Mouse (Mus musculus) forebrain, embryonic 16.5 days (tissue): Measurements from ENCODE around the gene Ppp1r3g. TPM values are rescaled to one million over a fixed set of nuclear protein-coding genes. Genes with fewer than 3 reads are reported as not detected.

Source experiments
- ATAC-seq: fragments of 200-750 bp; cut with Nextera tagmentation; 2 replicates; pipeline ENCODE4 v1.8.0; 2017; ENCODE audit warnings: mild to moderate bottlenecking, moderate library complexity
- H3K27ac ChIP-seq: fragments of 300-500 bp; sonication (generic); 2 replicates; pipeline ENCODE4 v1.5.1; 2014; ENCODE audit warnings: low read length, control low read depth
- H3K27me3 ChIP-seq: fragments of 300-500 bp; sonication (generic); replicated peaks from 2 replicates; pipeline ENCODE4 v1.6.1; 2014; ENCODE audit warnings: low read length; ENCODE audit not compliant: control insufficient read depth, insufficient read depth
- H3K36me3 ChIP-seq: fragments of 300-500 bp; sonication (generic); 2 replicates; pipeline ENCODE4 v1.6.1; 2014; ENCODE audit not compliant: control insufficient read depth, insufficient read depth
- H3K4me1 ChIP-seq: fragments of 300-500 bp; sonication (generic); replicated peaks from 2 replicates; pipeline ENCODE4 v1.6.1; 2014; ENCODE audit warnings: low read length; ENCODE audit not compliant: control insufficient read depth, insufficient read depth
- H3K4me2 ChIP-seq: fragments of 300-500 bp; sonication (generic); 2 replicates; pipeline ENCODE4 v1.6.1; 2014; ENCODE audit warnings: mild to moderate bottlenecking, low read length, control low read depth
- H3K4me3 ChIP-seq: fragments of 300-500 bp; sonication (generic); replicated peaks from 2 replicates; pipeline ENCODE4 v1.5.1; 2014; ENCODE audit warnings: mild to moderate bottlenecking, low read length, control low read depth
- H3K9ac ChIP-seq: fragments of 300-500 bp; sonication (generic); replicated peaks from 2 replicates; pipeline ENCODE4 v1.6.1; 2014; ENCODE audit warnings: low read depth, low read length, control low read depth
- H3K9me3 ChIP-seq: fragments of 300-500 bp; sonication (generic); 2 replicates; pipeline ENCODE4 v1.6.1; 2016; ENCODE audit warnings: low read length; ENCODE audit not compliant: control insufficient read depth
- WGBS: fragments of 180-500 bp; shearing (Covaris S2); extraction: QIAGEN DNeasy Blood & Tissue Kit; methylation state at CpG from one replicate; pipeline ENCODE4 v1.1.7; 2014; 5-methylcytosine and 5-hydroxymethylcytosine counted together
- polyA plus RNA-seq: library from polyadenylated mRNA; unstranded; fragments of >200 nt; fragmentation: Nextera tagmentation; extraction: Ambion mirVana; gene quantifications from 2 replicates; pipeline ENCODE4 v1.2.1, GENCODE M21; 2015

Gene Ppp1r3g
- 1.1 and 1.4 TPM in 2 replicates for polyA plus RNA-seq

DNA sequence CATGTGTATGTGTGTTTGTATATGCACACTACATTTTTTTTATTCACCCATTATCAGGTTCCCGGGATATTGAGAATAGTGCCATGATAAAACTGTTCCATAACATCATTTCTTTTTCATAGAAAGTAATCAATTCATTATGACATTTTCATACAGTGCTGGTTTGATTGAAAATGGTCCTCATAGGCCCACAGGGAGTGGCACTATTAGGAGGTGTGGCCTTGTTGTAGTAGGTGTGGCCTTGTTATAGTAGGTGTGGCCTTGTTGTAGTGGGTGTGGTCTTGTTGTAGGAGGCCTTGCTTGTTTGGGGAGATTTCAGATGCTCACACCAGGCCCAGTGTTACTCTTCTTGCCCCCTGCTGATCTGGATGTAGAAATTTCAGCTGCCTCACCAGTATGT lies at the start of gene Ppp1r3g:
TSS of gene Ppp1r3g (plus strand) at position 301 of the 400 bp plus-strand sequence.
- H3K27ac ChIP-seq, result no peak within 1 kb of the TSS
- no peaks in the 10 kb centered on the region for H3K4me1 ChIP-seq
- no peaks in the 10 kb centered on the region for H3K36me3 ChIP-seq
- H3K4me2 ChIP-seq, result no peak within 1 kb of the TSS
- no peaks in the 10 kb centered on the region for H3K9me3 ChIP-seq
- H3K9ac ChIP-seq, result no peak within 1 kb of the TSS
- no peak within 1 kb of the TSS for H3K4me3 ChIP-seq
- H3K27me3 ChIP-seq, result no peaks in the 10 kb centered on the region
- ATAC-seq, result no peak
- 94% methylated on average over 1 of the region's 1 CpGs for WGBS

DNA sequence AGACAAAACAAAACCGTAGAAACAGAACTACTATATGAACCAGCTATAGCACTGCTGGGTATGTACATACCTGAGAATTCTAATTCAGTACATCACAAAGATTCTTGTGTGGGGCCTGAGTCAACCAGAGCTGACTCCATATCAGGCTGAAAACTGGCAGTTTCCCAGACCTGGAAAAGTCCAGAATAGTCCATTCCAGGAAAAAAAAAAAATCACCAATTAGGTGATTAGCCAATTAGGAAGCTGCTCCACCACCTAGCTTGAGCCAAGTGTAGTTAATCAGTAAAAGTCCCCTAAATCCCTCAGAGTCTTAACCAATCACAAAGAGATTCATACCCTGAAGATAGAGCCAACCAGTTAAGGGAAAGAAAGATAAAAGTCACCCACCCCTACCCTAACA lies 47.2 kb upstream of the Ppp1r3g start:
- Histone ChIP-seq H3K9me3 (no peaks in the 10 kb centered on the region), H3K36me3 (no peaks in the 10 kb centered on the region), H3K4me2 (no peak overlapping the region), H3K4me1 (no peaks in the 10 kb centered on the region), H3K9ac (no peak overlapping the region), H3K27me3 (no peaks in the 10 kb centered on the region), H3K4me3 (no peak overlapping the region), H3K27ac (no peak overlapping the region)
- no peak for ATAC-seq
- 85% methylated on average over 1 of the region's 1 CpGs for WGBS

GRCm38 (mm10) chr13:35937991-35938390 lies 20.6 kb upstream of the Ppp1r3g start:
- H3K27me3 ChIP-seq, result 0 out of 2 replicates have a peak, but pooled peaks cover 2% of the 10 kb centered on the region
- H3K4me3 ChIP-seq, result no peak overlapping the region
- no peak overlapping the region for H3K27ac ChIP-seq
- no peak overlapping the region for H3K4me2 ChIP-seq
- ATAC-seq, result peak; percentile 68
- 0 out of 2 replicates have a peak, but pooled peaks cover 3% of the 10 kb centered on the region for H3K9me3 ChIP-seq
- H3K36me3 ChIP-seq, result no peaks in the 10 kb centered on the region
- WGBS, result 66% methylated on average over 2 of the region's 2 CpGs
- H3K4me1 ChIP-seq, result no peaks in the 10 kb centered on the region
- H3K9ac ChIP-seq, result no peak overlapping the region

GRCm38 (mm10) chr13:35939871-35940665 lies 18.6 kb upstream of the Ppp1r3g start:
- Histone ChIP-seq H3K4me1 (no peaks in the 10 kb centered on the region), H3K4me3 (no peak overlapping the region), H3K9ac (no peak overlapping the region), H3K4me2 (no peak overlapping the region), H3K27me3 (0 out of 2 replicates have a peak, but pooled peaks cover 2% of the 10 kb centered on the region), H3K9me3 (no peaks in the 10 kb centered on the region), H3K27ac (no peak overlapping the region), H3K36me3 (no peaks in the 10 kb centered on the region)
- no peak for ATAC-seq
- WGBS, result 74% methylated on average over 18 of the region's 18 CpGs

DNA sequence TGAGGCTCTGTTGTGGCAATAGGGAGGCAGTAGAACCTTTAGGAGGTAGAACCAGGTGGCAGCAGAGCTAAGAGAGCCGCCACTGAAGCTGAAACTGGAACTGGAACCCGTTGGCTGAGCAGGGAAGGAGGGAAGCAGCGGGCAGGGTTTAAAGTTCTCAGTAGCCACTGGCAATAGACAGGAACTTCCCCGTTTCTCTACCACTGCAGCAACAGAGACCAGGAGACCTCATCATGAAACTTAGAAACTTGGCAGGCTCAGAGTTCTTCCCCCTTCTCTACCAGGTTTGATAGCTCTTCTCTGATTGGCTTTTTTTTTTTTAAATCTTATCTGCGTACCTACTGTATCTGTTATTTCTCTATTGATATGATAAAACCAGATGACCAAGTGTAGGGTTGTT lies 17.7 kb upstream of the Ppp1r3g start:
- Histone ChIP-seq H3K36me3 (no peaks in the 10 kb centered on the region), H3K27ac (no peak overlapping the region), H3K4me2 (no peak overlapping the region), H3K9ac (no peak overlapping the region), H3K4me3 (no peak overlapping the region), H3K4me1 (no peaks in the 10 kb centered on the region), H3K27me3 (0 out of 2 replicates have a peak, but pooled peaks cover 2% of the 10 kb centered on the region), H3K9me3 (no peaks in the 10 kb centered on the region)
- 89% methylated on average over 5 of the region's 5 CpGs for whole genome bisulfite sequencing
- no peak for ATAC-seq

DNA sequence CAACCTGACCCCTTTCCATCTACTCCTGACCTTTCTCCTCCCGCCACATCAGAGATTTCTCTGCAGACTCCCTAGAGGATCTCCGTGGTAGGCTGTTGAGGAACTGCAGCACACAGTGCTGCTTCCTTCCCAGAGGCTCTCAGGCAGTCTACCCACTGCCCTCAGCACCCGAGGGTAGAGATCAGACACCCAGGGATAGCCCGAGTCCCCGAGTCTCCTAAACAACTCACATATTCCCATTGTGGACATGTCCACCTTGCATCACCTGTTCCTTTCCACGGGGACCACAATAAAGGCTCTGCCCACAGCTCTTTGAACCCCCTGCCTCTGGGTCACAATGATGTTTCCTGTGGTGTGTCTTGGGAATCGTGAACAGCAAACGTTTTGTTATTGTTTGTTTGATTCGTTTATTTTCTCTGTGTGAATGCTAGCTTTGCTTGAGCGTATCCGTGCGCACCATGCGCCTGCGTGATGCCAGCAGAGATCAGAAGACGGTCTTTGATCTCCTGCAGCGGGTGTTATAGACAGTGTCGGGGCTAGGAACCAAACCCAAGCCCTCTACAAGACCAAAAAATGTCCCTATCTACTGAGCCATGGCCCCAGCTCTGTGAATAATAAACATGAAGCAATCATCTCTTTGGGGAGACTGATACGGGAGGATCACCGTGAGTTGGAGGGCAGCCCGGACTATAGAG lies 11.8 kb upstream of the Ppp1r3g start:
- ATAC-seq, result peak; percentile 39; the same call in 1 of the 2 replicates
- no peak overlapping the region for H3K4me3 ChIP-seq
- no peak overlapping the region for H3K9ac ChIP-seq
- 77% methylated on average over 20 of the region's 20 CpGs for WGBS
- H3K9me3 ChIP-seq, result no peaks in the 10 kb centered on the region
- H3K36me3 ChIP-seq, result no peaks in the 10 kb centered on the region
- no peaks in the 10 kb centered on the region for H3K4me1 ChIP-seq
- H3K27me3 ChIP-seq, result 0 out of 2 replicates have a peak, but pooled peaks cover 2% of the 10 kb centered on the region
- H3K27ac ChIP-seq, result no peak overlapping the region
- H3K4me2 ChIP-seq, result no peak overlapping the region

DNA sequence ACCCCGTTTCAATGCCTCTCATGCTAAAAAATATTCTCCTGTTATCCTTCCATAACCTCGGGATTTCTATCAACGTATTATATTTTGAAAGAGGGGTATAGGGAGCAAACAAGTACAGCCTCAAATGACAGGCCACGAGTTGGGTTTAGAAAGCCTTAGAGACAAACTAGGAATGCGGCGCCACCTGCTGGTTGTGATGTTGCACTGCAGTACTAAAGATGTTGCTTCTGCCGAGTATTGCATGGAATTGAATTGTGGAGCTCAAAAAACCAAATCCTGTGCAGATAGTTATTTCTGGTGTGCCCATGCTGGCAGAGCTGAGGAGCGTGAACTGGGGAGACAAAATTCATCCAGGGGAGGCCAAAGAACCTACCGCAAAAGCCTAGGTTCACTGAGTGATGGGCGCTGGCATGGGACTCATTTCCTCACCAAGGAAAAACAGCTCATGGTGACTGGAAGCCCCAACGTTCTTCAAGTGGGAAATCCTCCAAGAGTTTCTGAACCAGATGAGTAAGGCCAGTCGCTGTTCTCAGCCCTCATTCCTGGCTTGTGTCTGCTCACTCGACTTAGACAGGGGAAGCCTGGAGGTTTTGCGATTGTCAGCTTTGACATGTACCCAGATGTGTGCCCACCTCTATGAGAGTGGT lies 11.2 kb upstream of the Ppp1r3g start:
- Histone ChIP-seq H3K27me3 (0 out of 2 replicates have a peak, but pooled peaks cover 2% of the 10 kb centered on the region), H3K36me3 (no peaks in the 10 kb centered on the region), H3K4me3 (no peak overlapping the region), H3K4me2 (no peak overlapping the region), H3K4me1 (no peaks in the 10 kb centered on the region), H3K9ac (no peak overlapping the region), H3K27ac (no peak overlapping the region), H3K9me3 (no peaks in the 10 kb centered on the region)
- WGBS, result 26% methylated on average over 14 of the region's 14 CpGs
- peak; percentile 83 for ATAC-seq

GRCm38 (mm10) chr13:35949814-35950455 lies 8.7 kb upstream of the Ppp1r3g start:
- no peak for ATAC-seq
- Histone ChIP-seq H3K9me3 (no peaks in the 10 kb centered on the region), H3K9ac (no peak overlapping the region), H3K27me3 (no peaks in the 10 kb centered on the region), H3K4me2 (no peak overlapping the region), H3K4me3 (no peak overlapping the region), H3K27ac (no peak overlapping the region), H3K4me1 (no peaks in the 10 kb centered on the region), H3K36me3 (no peaks in the 10 kb centered on the region)
- WGBS, result 80% methylated on average over 17 of the region's 17 CpGs
